Mouse (Mus musculus) forebrain, embryonic 16.5 days (tissue): ENCODE measurements at regions not wholly inside any gene's neighbourhood (a gene's known extent, or its start where the extent isn't known, plus 50 kb on each side); places are given as distances from the start of the nearest gene placed in this dataset.
A peak's percentile ranks its signal among the peaks of the same experiment; 100 is the strongest.

Source experiments
- ATAC-seq: fragments of 200-750 bp; cut with Nextera tagmentation; 2 replicates; pipeline ENCODE4 v1.8.0; 2017; ENCODE audit warnings: mild to moderate bottlenecking, moderate library complexity
- H3K27ac ChIP-seq: fragments of 300-500 bp; sonication (generic); 2 replicates; pipeline ENCODE4 v1.5.1; 2014; ENCODE audit warnings: low read length, control low read depth
- H3K27me3 ChIP-seq: fragments of 300-500 bp; sonication (generic); replicated peaks from 2 replicates; pipeline ENCODE4 v1.6.1; 2014; ENCODE audit warnings: low read length; ENCODE audit not compliant: control insufficient read depth, insufficient read depth
- H3K36me3 ChIP-seq: fragments of 300-500 bp; sonication (generic); 2 replicates; pipeline ENCODE4 v1.6.1; 2014; ENCODE audit not compliant: control insufficient read depth, insufficient read depth
- H3K4me1 ChIP-seq: fragments of 300-500 bp; sonication (generic); replicated peaks from 2 replicates; pipeline ENCODE4 v1.6.1; 2014; ENCODE audit warnings: low read length; ENCODE audit not compliant: control insufficient read depth, insufficient read depth
- H3K4me2 ChIP-seq: fragments of 300-500 bp; sonication (generic); 2 replicates; pipeline ENCODE4 v1.6.1; 2014; ENCODE audit warnings: mild to moderate bottlenecking, low read length, control low read depth
- H3K4me3 ChIP-seq: fragments of 300-500 bp; sonication (generic); replicated peaks from 2 replicates; pipeline ENCODE4 v1.5.1; 2014; ENCODE audit warnings: mild to moderate bottlenecking, low read length, control low read depth
- H3K9ac ChIP-seq: fragments of 300-500 bp; sonication (generic); replicated peaks from 2 replicates; pipeline ENCODE4 v1.6.1; 2014; ENCODE audit warnings: low read depth, low read length, control low read depth
- H3K9me3 ChIP-seq: fragments of 300-500 bp; sonication (generic); 2 replicates; pipeline ENCODE4 v1.6.1; 2016; ENCODE audit warnings: low read length; ENCODE audit not compliant: control insufficient read depth
- WGBS: fragments of 180-500 bp; shearing (Covaris S2); extraction: QIAGEN DNeasy Blood & Tissue Kit; methylation state at CpG from one replicate; pipeline ENCODE4 v1.1.7; 2014; 5-methylcytosine and 5-hydroxymethylcytosine counted together

- Histone ChIP-seq H3K9ac (no peak overlapping the region), H3K9me3 (no peaks in the 10 kb centered on the region), H3K4me1 (no peaks in the 10 kb centered on the region), H3K4me3 (no peak overlapping the region), H3K36me3 (no peaks in the 10 kb centered on the region), H3K27me3 (no peaks in the 10 kb centered on the region), H3K4me2 (no peak overlapping the region), H3K27ac (no peak overlapping the region)
- no peak for ATAC-seq
- WGBS: 43% methylated on average over 3 of the region's 3 CpGs
Observed at GRCm38 (mm10) chr10:113161486-113161885, 232.7 kb upstream of the Atxn7l3b start.

- no peaks in the 10 kb centered on the region for H3K36me3 ChIP-seq
- no peaks in the 10 kb centered on the region for H3K9me3 ChIP-seq
- ATAC-seq: no peak
- no peaks in the 10 kb centered on the region for H3K4me1 ChIP-seq
- no peaks in the 10 kb centered on the region for H3K27me3 ChIP-seq
- H3K9ac ChIP-seq: no peak overlapping the region
- WGBS: 77% methylated on average over 5 of the region's 5 CpGs
- no peak overlapping the region for H3K4me3 ChIP-seq
- no peak overlapping the region for H3K27ac ChIP-seq
- no peak overlapping the region for H3K4me2 ChIP-seq
Observed at GRCm38 (mm10) chr10:113160055-113160454, 231.3 kb upstream of the Atxn7l3b start.

GRCm38 (mm10) chr10:113158988-113159387, 230.2 kb upstream of the Atxn7l3b start:
- no peaks in the 10 kb centered on the region for H3K4me1 ChIP-seq
- ATAC-seq: no peak

GRCm38 (mm10) chr10:113141606-113142005, 212.8 kb upstream of the Atxn7l3b start:
- ATAC-seq: peak; percentile 89
- Histone ChIP-seq H3K4me1 (no peaks in the 10 kb centered on the region; the same call in 1 of the 2 replicates), H3K27ac (no peak overlapping the region), H3K27me3 (no peaks in the 10 kb centered on the region), H3K9ac (no peak overlapping the region), H3K4me3 (no peak overlapping the region), H3K4me2 (no peak overlapping the region), H3K36me3 (no peaks in the 10 kb centered on the region), H3K9me3 (no peaks in the 10 kb centered on the region)
- 77% methylated on average over 2 of the region's 2 CpGs for WGBS

More at GRCm38 (mm10) chr10:113158988-113159387, 230.2 kb upstream of the Atxn7l3b start:
- Histone ChIP-seq H3K27ac (no peak overlapping the region), H3K9ac (no peak overlapping the region), H3K36me3 (no peaks in the 10 kb centered on the region), H3K27me3 (no peaks in the 10 kb centered on the region), H3K4me2 (no peak overlapping the region), H3K9me3 (no peaks in the 10 kb centered on the region), H3K4me3 (no peak overlapping the region)
- WGBS: 82% methylated on average over 6 of the region's 6 CpGs

- H3K36me3 ChIP-seq: no peaks in the 10 kb centered on the region
- H3K4me2 ChIP-seq: no peak overlapping the region
- no peak overlapping the region for H3K27ac ChIP-seq
- H3K9ac ChIP-seq: no peak overlapping the region
- WGBS: 93% methylated on average over 1 of the region's 1 CpGs
- H3K4me1 ChIP-seq: no peaks in the 10 kb centered on the region
- ATAC-seq: no peak
- no peak overlapping the region for H3K4me3 ChIP-seq
- no peaks in the 10 kb centered on the region for H3K9me3 ChIP-seq
- H3K27me3 ChIP-seq: no peaks in the 10 kb centered on the region
Observed at GRCm38 (mm10) chr10:113114999-113115398, 186.2 kb upstream of the Atxn7l3b start.

- Histone ChIP-seq H3K9me3 (no peaks in the 10 kb centered on the region), H3K4me1 (no peaks in the 10 kb centered on the region), H3K9ac (no peak overlapping the region), H3K27me3 (no peaks in the 10 kb centered on the region), H3K4me3 (no peak overlapping the region), H3K27ac (no peak overlapping the region), H3K4me2 (no peak overlapping the region), H3K36me3 (no peaks in the 10 kb centered on the region)
- peak; percentile 82 for ATAC-seq
- WGBS: 16% methylated on average over 1 of the region's 1 CpGs
Observed at GRCm38 (mm10) chr10:113105771-113106430, 177.1 kb upstream of the Atxn7l3b start.

- no peak for ATAC-seq
- no peaks in the 10 kb centered on the region for H3K9me3 ChIP-seq
- H3K9ac ChIP-seq: no peak overlapping the region
- no peak overlapping the region for H3K4me2 ChIP-seq
- WGBS: 87% methylated on average over 2 of the region's 2 CpGs
- H3K27ac ChIP-seq: no peak overlapping the region
- H3K4me3 ChIP-seq: no peak overlapping the region
- no peaks in the 10 kb centered on the region for H3K36me3 ChIP-seq
- no peaks in the 10 kb centered on the region for H3K4me1 ChIP-seq
- no peaks in the 10 kb centered on the region for H3K27me3 ChIP-seq
Observed at GRCm38 (mm10) chr10:113105301-113105700, 176.5 kb upstream of the Atxn7l3b start.
